Mouse (Mus musculus) inflammation-experienced regulatory T-cells, adult 6 months (primary cell): ENCODE measurements around the gene Nktr. TPM values are rescaled to one million over a fixed set of nuclear protein-coding genes. Genes with fewer than 3 reads are reported as not detected.

Experiments
- ATAC-seq: one replicate; pipeline ENCODE4 v1.8.0; 2017
- polyA plus RNA-seq, 3 experiments: library from polyadenylated mRNA; unstranded; fragments of 100-300 nt; shearing (Covaris generic); gene quantifications; one replicate each; pipeline ENCODE4 v1.2.1; 2017

Nktr gene
- polyA plus RNA-seq, 3 experiments from 2014 or later: 108 to 126 (median 117) TPM

DNA sequence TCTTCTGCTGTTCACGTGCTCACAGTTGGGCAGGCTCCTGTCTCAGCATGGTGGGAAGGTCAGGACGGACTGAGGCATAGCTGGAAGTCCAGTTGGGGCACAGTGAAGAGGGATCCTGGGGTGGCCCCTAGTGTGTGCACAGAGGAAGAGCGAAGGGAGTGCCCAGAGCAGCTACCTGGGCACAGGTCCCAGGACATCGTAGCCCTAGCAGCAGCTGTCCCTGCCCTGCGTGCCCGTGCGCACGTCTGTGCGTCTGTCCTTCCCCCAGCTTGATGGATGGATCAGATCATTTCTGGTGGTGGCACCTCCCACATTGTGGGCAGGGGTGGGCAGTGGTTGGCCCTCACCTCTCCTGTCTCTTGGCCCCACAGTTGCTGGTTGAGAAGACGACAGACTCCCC is 43.3 kb downstream of the Nktr start:
- no peak for ATAC-seq

- ATAC-seq: no peak
Measured at GRCm38 (mm10) chr9:121762761-121763160, 43.8 kb downstream of the Nktr start.

DNA sequence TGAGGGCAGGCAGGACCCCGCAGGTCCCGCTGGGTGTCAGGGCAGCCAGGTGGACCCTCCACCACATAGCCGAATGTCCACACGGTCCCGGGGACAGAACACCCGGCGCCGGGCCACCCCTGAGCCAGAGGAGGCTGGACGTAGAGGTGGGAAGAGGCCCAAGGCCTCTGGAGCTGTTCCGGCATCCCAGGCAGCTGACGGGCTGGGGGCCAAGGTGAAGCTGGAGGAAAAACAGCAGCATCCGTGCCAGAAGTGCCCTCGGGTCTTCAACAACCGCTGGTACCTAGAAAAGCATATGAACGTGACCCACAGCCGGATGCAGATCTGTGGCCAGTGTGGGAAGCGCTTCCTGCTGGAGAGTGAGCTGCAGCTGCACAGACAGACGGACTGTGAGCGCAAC is 44.7 kb downstream of the Nktr start:
- ATAC-seq: no peak

DNA sequence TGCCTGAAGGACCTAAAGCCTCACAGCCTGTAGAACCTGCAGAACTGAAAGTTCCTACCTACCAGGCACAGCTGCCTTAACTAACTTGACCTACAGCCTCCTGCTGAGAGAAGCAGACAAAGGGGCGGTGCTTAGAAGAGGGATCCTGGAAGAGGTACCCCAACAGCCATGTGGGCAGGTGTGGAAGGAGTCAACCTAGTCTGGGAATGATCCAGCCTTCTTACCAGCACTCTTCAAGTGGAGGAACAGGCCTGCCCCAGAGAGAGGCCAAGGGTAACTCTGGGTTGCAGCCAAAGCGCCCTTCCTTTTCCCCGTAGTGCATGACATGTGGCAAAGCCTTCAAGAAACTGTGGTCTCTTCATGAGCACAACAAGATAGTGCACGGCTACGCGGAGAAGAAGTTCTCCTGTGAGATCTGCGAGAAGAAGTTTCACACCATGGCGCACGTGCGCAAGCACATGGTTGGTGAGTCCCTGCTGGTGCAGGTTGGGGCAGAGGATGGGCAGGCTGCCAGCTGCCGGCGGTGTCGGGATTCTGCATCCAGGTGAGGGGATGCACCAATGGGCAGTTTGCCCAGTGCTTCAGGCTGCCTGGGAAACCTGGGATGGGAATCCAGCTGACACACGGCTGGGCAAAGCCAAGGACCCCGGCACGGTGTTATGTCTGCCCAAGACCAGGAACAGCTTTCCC is 46.3 kb downstream of the Nktr start:
- ATAC-seq: no peak

- ATAC-seq: no peak
Measured at GRCm38 (mm10) chr9:121772412-121772811, 53.4 kb downstream of the Nktr start.

- ATAC-seq: no peak
Measured at GRCm38 (mm10) chr9:121775951-121776350, 57.0 kb downstream of the Nktr start.

DNA sequence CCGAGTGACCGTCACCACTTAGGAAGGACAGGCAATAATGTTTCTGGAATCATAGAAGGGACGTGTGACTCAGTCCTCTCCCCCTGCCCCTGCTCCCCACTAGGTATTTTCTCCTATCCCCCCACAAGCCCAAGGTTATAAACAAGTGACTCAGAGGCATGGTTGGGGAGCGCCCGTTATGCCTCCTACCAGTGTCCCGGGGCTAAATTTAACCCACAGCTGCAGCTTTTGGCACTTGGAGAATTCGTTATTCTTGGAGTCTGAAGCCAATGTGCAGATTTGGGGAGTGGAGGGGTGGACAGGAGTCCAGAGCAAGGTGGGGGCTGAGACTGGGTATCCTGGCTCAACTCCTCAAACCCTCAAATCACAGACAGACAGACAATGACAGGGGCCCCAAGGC is 57.5 kb downstream of the Nktr start:
- ATAC-seq: no peak

GRCm38 (mm10) chr9:121777484-121778065 is 58.6 kb downstream of the Nktr start, which contains the start of gene Klhl40:
Gene Klhl40, plus strand, starts transcription at chr9:121777607.
- ATAC-seq: no peak

DNA sequence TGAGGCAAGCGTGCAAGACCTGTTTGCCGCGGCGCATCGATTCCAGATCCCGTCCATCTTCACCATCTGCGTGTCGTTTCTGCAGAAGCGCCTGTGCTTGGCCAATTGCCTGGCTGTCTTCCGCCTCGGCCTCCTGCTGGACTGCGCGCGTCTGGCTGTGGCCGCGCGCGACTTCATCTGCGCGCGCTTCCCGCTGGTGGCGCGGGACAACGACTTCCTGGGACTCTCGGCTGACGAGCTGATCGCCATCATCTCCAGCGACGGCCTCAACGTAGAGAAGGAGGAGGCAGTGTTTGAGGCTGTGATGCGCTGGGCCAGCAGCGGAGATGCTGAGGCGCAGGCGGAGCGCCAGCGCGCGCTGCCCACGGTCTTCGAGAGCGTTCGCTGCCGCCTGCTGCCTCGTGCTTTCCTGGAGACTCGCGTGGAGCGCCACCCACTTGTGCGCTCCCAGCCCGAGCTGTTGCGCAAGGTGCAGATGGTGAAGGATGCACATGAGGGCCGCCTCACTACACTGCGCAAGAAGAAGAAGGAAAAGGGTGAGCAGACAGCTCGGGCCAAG is 59.2 kb downstream of the Nktr start:
- ATAC-seq: no peak

DNA sequence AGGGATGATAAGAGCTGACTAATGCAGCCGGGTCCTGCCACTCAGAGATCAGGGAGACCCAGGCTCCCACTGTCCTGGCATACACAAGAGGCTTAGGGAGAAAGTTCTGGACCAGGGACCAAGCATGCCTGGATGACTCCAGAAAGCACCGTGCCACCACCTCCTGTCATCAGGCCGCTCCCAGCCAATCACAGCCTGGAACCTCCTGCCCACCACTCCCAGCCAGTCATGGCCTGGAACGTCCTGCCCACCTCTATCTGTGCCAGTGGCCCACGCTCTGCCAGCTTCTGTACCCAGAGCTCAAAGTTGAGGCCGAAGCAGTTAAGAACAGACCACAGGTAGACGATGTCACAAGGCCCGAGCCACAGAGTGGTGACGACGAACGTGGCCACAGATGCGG is 65.8 kb downstream of the Nktr start:
- no peak for ATAC-seq

GRCm38 (mm10) chr9:121785261-121785660 is 66.3 kb downstream of the Nktr start:
- no peak for ATAC-seq

- ATAC-seq: no peak
Measured at GRCm38 (mm10) chr9:121786359-121786758, 67.4 kb downstream of the Nktr start.

DNA sequence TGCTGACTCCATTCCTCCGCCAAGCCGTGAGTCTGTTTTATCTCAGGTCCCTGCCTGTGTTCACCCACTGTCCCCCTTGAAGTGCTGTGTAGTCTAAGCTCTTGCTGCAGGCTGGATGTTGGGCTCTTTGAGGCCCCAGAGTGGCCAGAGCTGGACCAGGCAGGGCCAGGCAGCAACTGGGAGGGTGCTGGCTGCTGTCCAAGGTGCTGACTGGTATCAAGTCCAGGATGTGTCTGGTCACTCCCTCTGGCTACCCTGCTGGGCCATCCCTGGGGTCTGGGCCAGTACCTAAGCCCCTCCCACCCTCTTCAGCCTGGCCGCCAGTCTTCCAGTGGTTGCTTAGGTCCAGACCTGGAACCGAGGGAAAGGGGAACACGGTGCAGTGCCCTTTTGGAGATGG is 72.2 kb downstream of the Nktr start:
- no peak for ATAC-seq

- ATAC-seq: no peak
Measured at GRCm38 (mm10) chr9:121791757-121792521, 73.0 kb downstream of the Nktr start, which contains the start of gene Hhatl. Gene Hhatl, minus strand, starts transcription at chr9:121792507.

GRCm38 (mm10) chr9:121794972-121795539 is 76.1 kb downstream of the Nktr start:
- no peak for ATAC-seq

DNA sequence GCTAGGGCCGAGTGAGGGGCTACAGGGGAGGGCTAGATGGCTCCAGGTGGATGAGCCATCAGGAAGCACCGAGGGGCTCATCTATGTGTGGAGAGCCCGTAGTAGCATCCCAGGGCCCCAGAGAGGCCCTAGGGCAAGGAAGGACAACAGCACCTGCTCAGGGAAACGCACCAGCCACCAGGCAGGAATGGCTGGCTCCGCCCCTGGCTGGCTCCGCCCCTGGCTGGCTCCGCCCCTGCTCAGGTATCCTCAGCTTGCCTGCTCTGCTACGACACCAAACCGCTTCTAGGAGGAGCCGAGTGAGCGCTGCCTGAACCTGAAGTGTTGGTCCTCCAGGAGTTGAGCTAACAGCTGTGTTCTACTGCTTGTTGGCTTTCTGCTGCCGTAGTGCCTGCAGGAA is 78.8 kb downstream of the Nktr start:
- ATAC-seq: no peak

- ATAC-seq: no peak
Measured at GRCm38 (mm10) chr9:121798887-121799520, 80.0 kb downstream of the Nktr start.

- no peak for ATAC-seq
Measured at GRCm38 (mm10) chr9:121802747-121803146, 83.8 kb downstream of the Nktr start.
